Mouse (Mus musculus): Measurements from ENCODE around the gene Mark3. TPM values are rescaled to one million over a fixed set of nuclear protein-coding genes. Genes with fewer than 3 reads are reported as not detected.
A peak's percentile ranks its signal among the peaks of the same experiment; 100 is the strongest.
"Not testable (repeated sequence)": the region's sequence is repeated elsewhere in the genome, so short reads cannot be mapped to it uniquely, and the experiment has no call there.

Mark3 gene
- polyA plus RNA-seq, 1 experiment: not detected

- TF ChIP-seq CTCF (IDR thresholded peaks at IDR 0.05; ENCODE audit: insufficient read depth, low read depth, low read length) (no peak), POLR2A (IDR thresholded peaks at IDR 0.05; ENCODE audit: insufficient read depth, low read depth, low read length) (no peak)
- WGBS: 1% methylated on average over 22 of the region's 22 CpGs
- H3K27ac ChIP-seq (ENCODE audit: insufficient read depth, low read depth, low read length): peak overlapping the region; percentile 94
- H3K4me3 ChIP-seq (ENCODE audit: insufficient read depth, low read depth, low read length): peak overlapping the region; percentile 77
- H3K4me1 ChIP-seq (ENCODE audit: control insufficient read depth, insufficient read depth, low read length): peaks cover 7% of the 10 kb centered on the region
These were observed 37.0 kb upstream of the Mark3 start for GRCm38 (mm10) chr12:111537341-111537740.

- under 1% methylated on average over 47 of the region's 47 CpGs for WGBS
- Histone ChIP-seq H3K27ac (ENCODE audit: insufficient read depth, low read depth, low read length) (peak within 1 kb of the TSS; percentile 94), H3K4me1 (ENCODE audit: control insufficient read depth, insufficient read depth, low read length) (peaks cover 7% of the 10 kb centered on the region), H3K4me3 (ENCODE audit: insufficient read depth, low read depth, low read length) (peak within 1 kb of the TSS; percentile 96)
- peak; percentile 79 for TF ChIP-seq POLR2A (IDR thresholded peaks at IDR 0.05; ENCODE audit: insufficient read depth, low read depth, low read length)
- TF ChIP-seq CTCF (IDR thresholded peaks at IDR 0.05; ENCODE audit: insufficient read depth, low read depth, low read length): no peak
These were observed 36.5 kb upstream of the Mark3 start, which contains the start of gene Eif5 for GRCm38 (mm10) chr12:111537796-111538291. Gene Eif5 (plus strand): TSS chr12:111538016.

GRCm38 (mm10) chr12:111538292-111539040 lies 35.9 kb upstream of the Mark3 start:
- Histone ChIP-seq H3K4me1 (ENCODE audit: control insufficient read depth, insufficient read depth, low read length) (peaks cover 4% of the 10 kb centered on the region; the same call in 1 of the 2 replicates), H3K27ac (ENCODE audit: insufficient read depth, low read depth, low read length) (peak overlapping the region; percentile 91), H3K4me3 (ENCODE audit: insufficient read depth, low read depth, low read length) (peak overlapping the region; percentile 96)
- 1% methylated on average over 105 of the region's 111 CpGs for WGBS
- TF ChIP-seq POLR2A (IDR thresholded peaks at IDR 0.05; ENCODE audit: insufficient read depth, low read depth, low read length) (peak; percentile 61), CTCF (IDR thresholded peaks at IDR 0.05; ENCODE audit: insufficient read depth, low read depth, low read length) (peak; percentile 15; the same call in 1 of the 2 replicates)

GRCm38 (mm10) chr12:111539041-111539345 lies 35.3 kb upstream of the Mark3 start:
- Histone ChIP-seq H3K27ac (ENCODE audit: insufficient read depth, low read depth, low read length) (peak overlapping the region; percentile 91; the same call in 1 of the 2 replicates), H3K4me1 (ENCODE audit: control insufficient read depth, insufficient read depth, low read length) (peaks cover 4% of the 10 kb centered on the region; the same call in 1 of the 2 replicates), H3K4me3 (ENCODE audit: insufficient read depth, low read depth, low read length) (peak overlapping the region; percentile 96)
- under 1% methylated on average over 18 of the region's 18 CpGs for WGBS
- TF ChIP-seq POLR2A (IDR thresholded peaks at IDR 0.05; ENCODE audit: insufficient read depth, low read depth, low read length): no peak

GRCm38 (mm10) chr12:111547070-111547469 lies 27.3 kb upstream of the Mark3 start:
- TF ChIP-seq POLR2A (IDR thresholded peaks at IDR 0.05; ENCODE audit: insufficient read depth, low read depth, low read length) (no peak), CTCF (IDR thresholded peaks at IDR 0.05; ENCODE audit: insufficient read depth, low read depth, low read length) (no peak)
- no peaks in the 10 kb centered on the region for H3K4me1 ChIP-seq (ENCODE audit: control insufficient read depth, insufficient read depth, low read length)
- H3K27ac ChIP-seq (ENCODE audit: insufficient read depth, low read depth, low read length): no peak overlapping the region
- WGBS: 91% methylated on average over 3 of the region's 3 CpGs
- no peak overlapping the region for H3K4me3 ChIP-seq (ENCODE audit: insufficient read depth, low read depth, low read length)

GRCm38 (mm10) chr12:111548555-111549289 lies 25.6 kb upstream of the Mark3 start:
- no peak overlapping the region for H3K4me3 ChIP-seq (ENCODE audit: insufficient read depth, low read depth, low read length)
- no peak overlapping the region for H3K27ac ChIP-seq (ENCODE audit: insufficient read depth, low read depth, low read length)
- no peaks in the 10 kb centered on the region for H3K4me1 ChIP-seq (ENCODE audit: control insufficient read depth, insufficient read depth, low read length)
- no peak for TF ChIP-seq CTCF (IDR thresholded peaks at IDR 0.05; ENCODE audit: insufficient read depth, low read depth, low read length)
- no peak for TF ChIP-seq POLR2A (IDR thresholded peaks at IDR 0.05; ENCODE audit: insufficient read depth, low read depth, low read length)
- 50% methylated on average over 2 of the region's 2 CpGs for WGBS

GRCm38 (mm10) chr12:111550679-111551078 lies 23.6 kb upstream of the Mark3 start:
- no peak for TF ChIP-seq POLR2A (IDR thresholded peaks at IDR 0.05; ENCODE audit: insufficient read depth, low read depth, low read length)
- no peak for TF ChIP-seq CTCF (IDR thresholded peaks at IDR 0.05; ENCODE audit: insufficient read depth, low read depth, low read length)
- H3K27ac ChIP-seq (ENCODE audit: insufficient read depth, low read depth, low read length): no peak overlapping the region
- 56% methylated on average over 1 of the region's 1 CpGs for WGBS
- H3K4me1 ChIP-seq (ENCODE audit: control insufficient read depth, insufficient read depth, low read length): no peaks in the 10 kb centered on the region
- H3K4me3 ChIP-seq (ENCODE audit: insufficient read depth, low read depth, low read length): no peak overlapping the region

- 70% methylated on average over 8 of the region's 8 CpGs for WGBS
- Histone ChIP-seq H3K27ac (ENCODE audit: insufficient read depth, low read depth, low read length) (no peak overlapping the region), H3K4me3 (ENCODE audit: insufficient read depth, low read depth, low read length) (no peak overlapping the region), H3K4me1 (ENCODE audit: control insufficient read depth, insufficient read depth, low read length) (no peaks in the 10 kb centered on the region)
- no peak for TF ChIP-seq CTCF (IDR thresholded peaks at IDR 0.05; ENCODE audit: insufficient read depth, low read depth, low read length)
- TF ChIP-seq POLR2A (IDR thresholded peaks at IDR 0.05; ENCODE audit: insufficient read depth, low read depth, low read length): no peak
These were observed 22.0 kb upstream of the Mark3 start for GRCm38 (mm10) chr12:111552342-111552741.

GRCm38 (mm10) chr12:111555357-111555756 lies 19.0 kb upstream of the Mark3 start:
- TF ChIP-seq POLR2A (IDR thresholded peaks at IDR 0.05; ENCODE audit: insufficient read depth, low read depth, low read length): no peak
- no peak overlapping the region for H3K27ac ChIP-seq (ENCODE audit: insufficient read depth, low read depth, low read length)

GRCm38 (mm10) chr12:111555893-111556292 lies 18.4 kb upstream of the Mark3 start:
- not testable (repeated sequence) for H3K4me1 ChIP-seq (ENCODE audit: control insufficient read depth, insufficient read depth, low read length); H3K27ac ChIP-seq (ENCODE audit: insufficient read depth, low read depth, low read length); H3K4me3 ChIP-seq (ENCODE audit: insufficient read depth, low read depth, low read length)
- 79% methylated on average over 5 of the region's 5 CpGs for WGBS

More at GRCm38 (mm10) chr12:111555357-111555756, 19.0 kb upstream of the Mark3 start:
- Histone ChIP-seq H3K4me3 (ENCODE audit: insufficient read depth, low read depth, low read length) (no peak overlapping the region), H3K4me1 (ENCODE audit: control insufficient read depth, insufficient read depth, low read length) (peaks cover 4% of the 10 kb centered on the region; the same call in 1 of the 2 replicates)
- WGBS: 72% methylated on average over 4 of the region's 4 CpGs

All from olfactory bulb, adult 2 months (tissue).